Mouse (Mus musculus): ENCODE measurements around the gene Trit1. TPM values are rescaled to one million over a fixed set of nuclear protein-coding genes. Genes with fewer than 3 reads are reported as not detected.

Gene Trit1
- total RNA-seq, 1 experiment from 2014 or later, result 15.6 TPM

GRCm38 (mm10) chr4:123034841-123035240 lies 18.4 kb downstream of the Trit1 start:
- ATAC-seq (replicated peaks; ENCODE audit: insufficient number of reproducible peaks, low FRiP score, low TSS enrichment, poor library complexity, severe bottlenecking), result no peak

GRCm38 (mm10) chr4:123035636-123036035 lies 19.2 kb downstream of the Trit1 start:
- ATAC-seq (replicated peaks; ENCODE audit: insufficient number of reproducible peaks, low FRiP score, low TSS enrichment, poor library complexity, severe bottlenecking), result no peak

- ATAC-seq (replicated peaks; ENCODE audit: insufficient number of reproducible peaks, low FRiP score, low TSS enrichment, poor library complexity, severe bottlenecking), result no peak
Measured at GRCm38 (mm10) chr4:123036710-123037109, 20.3 kb downstream of the Trit1 start.

- ATAC-seq (replicated peaks; ENCODE audit: insufficient number of reproducible peaks, low FRiP score, low TSS enrichment, poor library complexity, severe bottlenecking), result no peak
Measured at GRCm38 (mm10) chr4:123041131-123041530, 24.7 kb downstream of the Trit1 start.

- ATAC-seq (replicated peaks; ENCODE audit: insufficient number of reproducible peaks, low FRiP score, low TSS enrichment, poor library complexity, severe bottlenecking), result no peak
Measured at GRCm38 (mm10) chr4:123043858-123044257, 27.5 kb downstream of the Trit1 start.

GRCm38 (mm10) chr4:123044842-123045241 lies 28.4 kb downstream of the Trit1 start:
- ATAC-seq (replicated peaks; ENCODE audit: insufficient number of reproducible peaks, low FRiP score, low TSS enrichment, poor library complexity, severe bottlenecking), result no peak

- ATAC-seq (replicated peaks; ENCODE audit: insufficient number of reproducible peaks, low FRiP score, low TSS enrichment, poor library complexity, severe bottlenecking), result no peak
Measured at GRCm38 (mm10) chr4:123046300-123046699, 29.9 kb downstream of the Trit1 start.

GRCm38 (mm10) chr4:123050681-123051211 lies 34.3 kb downstream of the Trit1 start:
- 0 out of 2 replicates have a peak, but pooled peaks have one; percentile 27 for ATAC-seq (replicated peaks; ENCODE audit: insufficient number of reproducible peaks, low FRiP score, low TSS enrichment, poor library complexity, severe bottlenecking)

- ATAC-seq (replicated peaks; ENCODE audit: insufficient number of reproducible peaks, low FRiP score, low TSS enrichment, poor library complexity, severe bottlenecking), result no peak
Measured at GRCm38 (mm10) chr4:123053179-123053578, 36.8 kb downstream of the Trit1 start.

GRCm38 (mm10) chr4:123054172-123054790 lies 37.9 kb downstream of the Trit1 start:
- no peak for ATAC-seq (replicated peaks; ENCODE audit: insufficient number of reproducible peaks, low FRiP score, low TSS enrichment, poor library complexity, severe bottlenecking)

GRCm38 (mm10) chr4:123056560-123057109 lies 40.2 kb downstream of the Trit1 start:
- no peak for ATAC-seq (replicated peaks; ENCODE audit: insufficient number of reproducible peaks, low FRiP score, low TSS enrichment, poor library complexity, severe bottlenecking)

GRCm38 (mm10) chr4:123057957-123058356 lies 41.6 kb downstream of the Trit1 start:
- ATAC-seq (replicated peaks; ENCODE audit: insufficient number of reproducible peaks, low FRiP score, low TSS enrichment, poor library complexity, severe bottlenecking), result no peak

GRCm38 (mm10) chr4:123061744-123062143 lies 45.3 kb downstream of the Trit1 start:
- no peak for ATAC-seq (replicated peaks; ENCODE audit: insufficient number of reproducible peaks, low FRiP score, low TSS enrichment, poor library complexity, severe bottlenecking)

GRCm38 (mm10) chr4:123068646-123069045 lies 52.2 kb downstream of the Trit1 start:
- no peak for ATAC-seq (replicated peaks; ENCODE audit: insufficient number of reproducible peaks, low FRiP score, low TSS enrichment, poor library complexity, severe bottlenecking)

GRCm38 (mm10) chr4:123071266-123071966 lies 55.0 kb downstream of the Trit1 start:
- 0 out of 2 replicates have a peak, but pooled peaks have one; percentile 31 for ATAC-seq (replicated peaks; ENCODE audit: insufficient number of reproducible peaks, low FRiP score, low TSS enrichment, poor library complexity, severe bottlenecking)

- no peak for ATAC-seq (replicated peaks; ENCODE audit: insufficient number of reproducible peaks, low FRiP score, low TSS enrichment, poor library complexity, severe bottlenecking)
Measured at GRCm38 (mm10) chr4:123076928-123077327, 60.5 kb downstream of the Trit1 start.

GRCm38 (mm10) chr4:123078231-123078630 lies 61.8 kb downstream of the Trit1 start:
- ATAC-seq (replicated peaks; ENCODE audit: insufficient number of reproducible peaks, low FRiP score, low TSS enrichment, poor library complexity, severe bottlenecking), result no peak

GRCm38 (mm10) chr4:123080791-123081190 lies 64.4 kb downstream of the Trit1 start:
- ATAC-seq (replicated peaks; ENCODE audit: insufficient number of reproducible peaks, low FRiP score, low TSS enrichment, poor library complexity, severe bottlenecking), result no peak

GRCm38 (mm10) chr4:123082283-123083163 lies 66.1 kb downstream of the Trit1 start:
- peak; percentile 72; the same call in 1 of the 2 replicates for ATAC-seq (replicated peaks; ENCODE audit: insufficient number of reproducible peaks, low FRiP score, low TSS enrichment, poor library complexity, severe bottlenecking)

Data from monocyte, adult 5-6 weeks (primary cell).